Mouse (Mus musculus): ENCODE measurements at regions not wholly inside any gene's neighbourhood (a gene's known extent, or its start where the extent isn't known, plus 50 kb on each side); places are given as distances from the start of the nearest gene placed in this dataset.

- TF ChIP-seq GATA1 (IDR thresholded peaks at IDR 0.05; ENCODE audit: borderline replicate concordance, low read length) (no peak), TAL1 (conservative IDR thresholded peaks at IDR 0.05; ENCODE audit: low read depth, low read length) (no peak), CTCF (IDR thresholded peaks at IDR 0.05; ENCODE audit: low read depth, low read length) (no peak), GATA2 (IDR thresholded peaks at IDR 0.05; ENCODE audit: borderline replicate concordance, low read depth, low read length) (no peak)
Observed at GRCm38 (mm10) chr11:63670477-63670876, 251.6 kb downstream of the Hs3st3b1 start.

Measured in G1E (cell line).